Comparison of ENCODE assay signal across 17 mouse cellular contexts in genomic region chr13:47345576-47345975, GRCm38 (mm10).
DNase-seq lines count a peak whose midpoint lies in the region; ATAC-seq and TF ChIP-seq lines count a peak whose summit lies in the region.
"Had no signal": no experiment of that assay in that cellular context is flagged by ENCODE, and none has a peak within 500 bp of the region (broad histone marks: within the 10 kb centered on the region; RNA-seq: fewer than 3 reads in every experiment).

No protein-coding gene starts in this region.

- no peak for TF ChIP-seq EP300 in lung, postnatal 0 days (IDR thresholded peaks at IDR 0.05)

- H3K9ac ChIP-seq in limb, embryonic 14.5 days (ENCODE audit: low read depth, low read length, severe bottlenecking) = no peak overlapping the region
- no peak overlapping the region for H3K9ac ChIP-seq in lung, postnatal 0 days (replicated peaks; ENCODE audit: low read depth)
- H3K9ac ChIP-seq: forebrain, postnatal 0 days; heart, embryonic 15.5 days; hindbrain, embryonic 15.5 days; limb, embryonic 15.5 days had no signal

- H3K4me1 ChIP-seq in limb, embryonic 14.5 days (ENCODE audit: control insufficient read depth, insufficient read depth, low read length) = no peaks in the 10 kb centered on the region
- H3K4me1 ChIP-seq in limb, embryonic 10.5 days = no peaks in the 10 kb centered on the region
- H3K4me1 ChIP-seq in lung, postnatal 0 days (ENCODE audit: insufficient read depth, low read depth, low read length) = no peaks in the 10 kb centered on the region
- H3K4me1 ChIP-seq: heart, embryonic 15.5 days; limb, embryonic 15.5 days had no signal

- TF ChIP-seq POLR2A in limb, embryonic 14.5 days (IDR thresholded peaks at IDR 0.05; ENCODE audit: borderline replicate concordance, extremely low read depth, insufficient read depth, insufficient read length) = no peak

- no peak for TF ChIP-seq CTCF in lung, postnatal 0 days (IDR thresholded peaks at IDR 0.05)

- peak; percentile 34 for DNase-seq in embryo, embryonic 10.5 days (ENCODE audit: low spot score)
- no peak for DNase-seq in embryo, embryonic 10 days (ENCODE audit: low spot score)
- peak; percentile 29 for DNase-seq in limb, embryonic 14.5 days (ENCODE audit: low spot score)
- DNase-seq in limb, embryonic 10.5 days (ENCODE audit: low spot score) = no peak
- DNase-seq in adrenal gland, postnatal 10 days = peak; percentile 38
- peak; percentile 49 for DNase-seq in lung, postnatal 0 days (ENCODE audit: low spot score)
- DNase-seq in thymus, postnatal 14 days = no peak
- DNase-seq in retina, postnatal 1 day = no peak
- DNase-seq: B cell, adult 2 months; cerebellum, adult 9-10 months; forebrain, postnatal 0 days; right cerebral cortex, postnatal 25 days; thymus, postnatal 25 days had no signal

- ATAC-seq in limb, embryonic 14.5 days (ENCODE audit: low FRiP score, low read depth) = no peak
- peak; percentile 52; the same call in 1 of the 2 replicates for ATAC-seq in lung, postnatal 0 days
- ATAC-seq: activated CD4-positive, CD25-positive, alpha-beta regulatory T cell, adult 4 months; forebrain, postnatal 0 days had no signal

- no peaks in the 10 kb centered on the region for H3K9me3 ChIP-seq in limb, embryonic 14.5 days (ENCODE audit: control insufficient read depth, low read length)
- H3K9me3 ChIP-seq in limb, embryonic 10.5 days (replicated peaks) = no peaks in the 10 kb centered on the region
- H3K9me3 ChIP-seq in lung, postnatal 0 days (ENCODE audit: low read length) = no peaks in the 10 kb centered on the region
- H3K9me3 ChIP-seq: heart, embryonic 15.5 days; hindbrain, embryonic 15.5 days; limb, embryonic 15.5 days had no signal

- H3K4me2 ChIP-seq in limb, embryonic 14.5 days (replicated peaks; ENCODE audit: low read depth, low read length, severe bottlenecking) = no peak overlapping the region
- H3K4me2 ChIP-seq in lung, postnatal 0 days (replicated peaks; ENCODE audit: low read depth, low read length) = no peak overlapping the region
- H3K4me2 ChIP-seq: heart, embryonic 15.5 days; hindbrain, embryonic 15.5 days; limb, embryonic 15.5 days had no signal

- 36% methylated on average over 9 of the region's 9 CpGs for WGBS in limb, embryonic 14.5 days
- WGBS in limb, embryonic 10.5 days = 47% methylated on average over 9 of the region's 9 CpGs
- WGBS in lung, postnatal 0 days = 27% methylated on average over 9 of the region's 9 CpGs

- H3K27me3 ChIP-seq in limb, embryonic 14.5 days (ENCODE audit: control insufficient read depth, insufficient read depth, low read length) = no peaks in the 10 kb centered on the region
- no peaks in the 10 kb centered on the region for H3K27me3 ChIP-seq in limb, embryonic 10.5 days (ENCODE audit: low read depth, poor library complexity, severe bottlenecking)
- H3K27me3 ChIP-seq in lung, postnatal 0 days (replicated peaks; ENCODE audit: insufficient read depth, low read length) = no peaks in the 10 kb centered on the region
- H3K27me3 ChIP-seq: limb, embryonic 15.5 days had no signal

- H3K36me3 ChIP-seq in limb, embryonic 14.5 days (ENCODE audit: control insufficient read depth, insufficient read depth, low read length) = no peaks in the 10 kb centered on the region
- H3K36me3 ChIP-seq in limb, embryonic 10.5 days = no peaks in the 10 kb centered on the region
- no peaks in the 10 kb centered on the region for H3K36me3 ChIP-seq in lung, postnatal 0 days (ENCODE audit: insufficient read depth, low read length)
- H3K36me3 ChIP-seq: heart, embryonic 15.5 days; hindbrain, embryonic 15.5 days; limb, embryonic 15.5 days had no signal

- H3K27ac ChIP-seq in limb, embryonic 14.5 days (replicated peaks; ENCODE audit: low read depth, low read length) = no peak overlapping the region
- H3K27ac ChIP-seq in limb, embryonic 10.5 days = no peak overlapping the region
- no peak overlapping the region for H3K27ac ChIP-seq in lung, postnatal 0 days (ENCODE audit: low read length)
- H3K27ac ChIP-seq: heart, embryonic 15.5 days; hindbrain, embryonic 15.5 days; limb, embryonic 15.5 days had no signal

- H3K4me3 ChIP-seq in limb, embryonic 14.5 days (replicated peaks; ENCODE audit: low read length) = no peak overlapping the region
- H3K4me3 ChIP-seq in limb, embryonic 10.5 days = no peak overlapping the region
- no peak overlapping the region for H3K4me3 ChIP-seq in lung, postnatal 0 days (ENCODE audit: low read depth, low read length)
- H3K4me3 ChIP-seq: heart, embryonic 15.5 days; hindbrain, embryonic 15.5 days; limb, embryonic 15.5 days had no signal

Comparison
In these comparisons a context has a peak if more than half of its experiments do, and no peak if none do; other contexts are left out.
1. DNase-seq: peak in embryo, embryonic 10.5 days (single experiment), limb, embryonic 14.5 days (single experiment), adrenal gland, postnatal 10 days (single experiment) and lung, postnatal 0 days (single experiment); none in embryo, embryonic 10 days (single experiment), limb, embryonic 10.5 days (single experiment), thymus, postnatal 14 days (single experiment) and retina, postnatal 1 day (single experiment).